17 mouse cellular contexts compared by ENCODE assay signal in genomic region chr9:101069781-101070180, GRCm38 (mm10). TPM values are rescaled to one million over a fixed set of nuclear protein-coding genes. Genes with fewer than 3 reads are reported as not detected.
DNase-seq lines count a peak whose midpoint lies in the region; ATAC-seq and TF ChIP-seq lines count a peak whose summit lies in the region.
"Had no signal": no experiment of that assay in that cellular context is flagged by ENCODE, and none has a peak within 500 bp of the region (broad histone marks: within the 10 kb centered on the region; RNA-seq: fewer than 3 reads in every experiment).

No protein-coding gene starts in this region.

- H3K4me2 ChIP-seq in liver, postnatal 0 days (ENCODE audit: low read depth, low read length): no peak overlapping the region
- no peak overlapping the region for H3K4me2 ChIP-seq in liver, embryonic 11.5 days
- H3K4me2 ChIP-seq in hindbrain, embryonic 13.5 days: no peak overlapping the region
- no peak overlapping the region for H3K4me2 ChIP-seq in hindbrain, embryonic 14.5 days (replicated peaks)
- H3K4me2 ChIP-seq: embryonic facial prominence, embryonic 12.5 days; limb, embryonic 13.5 days had no signal

- no peaks in the 10 kb centered on the region for H3K36me3 ChIP-seq in liver, postnatal 0 days (replicated peaks; ENCODE audit: insufficient read depth, low read length)
- H3K36me3 ChIP-seq in liver, embryonic 11.5 days (ENCODE audit: control insufficient read depth, insufficient read depth, low read length): no peaks in the 10 kb centered on the region
- H3K36me3 ChIP-seq in hindbrain, embryonic 13.5 days: no peaks in the 10 kb centered on the region
- H3K36me3 ChIP-seq in hindbrain, embryonic 14.5 days (replicated peaks; ENCODE audit: control insufficient read depth, insufficient read depth): no peaks in the 10 kb centered on the region
- H3K36me3 ChIP-seq: embryonic facial prominence, embryonic 12.5 days; limb, embryonic 13.5 days had no signal

- ATAC-seq in liver, postnatal 0 days: no peak
- no peak for ATAC-seq in liver, embryonic 11.5 days (replicated peaks; ENCODE audit: low FRiP score)
- ATAC-seq in hindbrain, embryonic 13.5 days (ENCODE audit: low FRiP score): no peak
- no peak for ATAC-seq in hindbrain, embryonic 14.5 days (ENCODE audit: low FRiP score)
- ATAC-seq: forebrain, embryonic 16.5 days; intestine, embryonic 16.5 days had no signal

- peak; percentile 41 for TF ChIP-seq CTCF in gastrocnemius, adult 2 months (IDR thresholded peaks at IDR 0.05)
- peak; percentile 44 for TF ChIP-seq CTCF in liver, postnatal 0 days (IDR thresholded peaks at IDR 0.05; ENCODE audit: low read depth)

- 90% methylated on average over 3 of the region's 3 CpGs for whole genome bisulfite sequencing in liver, postnatal 0 days (ENCODE audit: insufficient replicate concordance)
- 94% methylated on average over 3 of the region's 3 CpGs for WGBS in liver, embryonic 11.5 days
- 95% methylated on average over 3 of the region's 3 CpGs for WGBS in hindbrain, embryonic 13.5 days
- WGBS in hindbrain, embryonic 14.5 days: 93% methylated on average over 3 of the region's 3 CpGs

- intact Hi-C loops in gastrocnemius, adult 2 months (cut with DNase I): loop anchor here (5.0 kb wide), 1 partner anchor 427 kb away; no protein-coding TSS in a partner anchor

- no peak overlapping the region for H3K27ac ChIP-seq in gastrocnemius, adult 2 months
- H3K27ac ChIP-seq in liver, postnatal 0 days (ENCODE audit: low read depth): no peak overlapping the region
- no peak overlapping the region for H3K27ac ChIP-seq in liver, embryonic 11.5 days (ENCODE audit: low read depth, low read length)
- no peak overlapping the region for H3K27ac ChIP-seq in hindbrain, embryonic 13.5 days
- H3K27ac ChIP-seq in hindbrain, embryonic 14.5 days: no peak overlapping the region
- H3K27ac ChIP-seq: embryonic facial prominence, embryonic 12.5 days; limb, embryonic 13.5 days had no signal

- no peak for DNase-seq in gastrocnemius, adult 2 months
- DNase-seq in gastrocnemius, adult 18-20 months (ENCODE audit: low spot score): no peak
- no peak for DNase-seq in liver, postnatal 0 days
- no peak for DNase-seq in liver, embryonic 11.5 days (ENCODE audit: low spot score)
- peak; percentile 65 for DNase-seq in ES-CJ7 (ENCODE audit: low read depth, low spot score)
- DNase-seq in induced T-regulatory cell, adult 2 months (ENCODE audit: low read depth): peak; percentile 57
- DNase-seq in hindbrain, embryonic 14.5 days (ENCODE audit: low spot score): no peak
- DNase-seq: cerebellum, adult 8-10 months; heart, adult 18-20 months; lung, adult 18-20 months; midbrain, embryonic 14.5 days; thymus, postnatal 36 days had no signal

- H3K9me3 ChIP-seq in liver, postnatal 0 days (ENCODE audit: low read length): no peaks in the 10 kb centered on the region
- no peaks in the 10 kb centered on the region for H3K9me3 ChIP-seq in liver, embryonic 11.5 days (ENCODE audit: control insufficient read depth, low read length)
- 0 out of 2 replicates have a peak, but pooled peaks cover 2% of the 10 kb centered on the region for H3K9me3 ChIP-seq in hindbrain, embryonic 13.5 days
- no peaks in the 10 kb centered on the region for H3K9me3 ChIP-seq in hindbrain, embryonic 14.5 days (ENCODE audit: control insufficient read depth, low read length)
- H3K9me3 ChIP-seq: limb, embryonic 13.5 days had no signal

- no peak overlapping the region for H3K9ac ChIP-seq in liver, postnatal 0 days (replicated peaks)
- no peak overlapping the region for H3K9ac ChIP-seq in liver, embryonic 11.5 days (ENCODE audit: low read depth, low read length)
- no peak overlapping the region for H3K9ac ChIP-seq in hindbrain, embryonic 13.5 days
- no peak overlapping the region for H3K9ac ChIP-seq in hindbrain, embryonic 14.5 days
- H3K9ac ChIP-seq: embryonic facial prominence, embryonic 12.5 days; limb, embryonic 13.5 days had no signal

- H3K4me1 ChIP-seq in liver, postnatal 0 days (ENCODE audit: insufficient read depth): peaks cover 2% of the 10 kb centered on the region; the same call in 1 of the 2 replicates
- no peaks in the 10 kb centered on the region for H3K4me1 ChIP-seq in liver, embryonic 11.5 days (replicated peaks; ENCODE audit: control insufficient read depth, insufficient read depth, low read length)
- peaks cover 4% of the 10 kb centered on the region for H3K4me1 ChIP-seq in hindbrain, embryonic 13.5 days (replicated peaks)
- H3K4me1 ChIP-seq in hindbrain, embryonic 14.5 days (replicated peaks; ENCODE audit: control insufficient read depth, insufficient read depth, low read length): no peaks in the 10 kb centered on the region
- H3K4me1 ChIP-seq: embryonic facial prominence, embryonic 12.5 days had no signal

- H3K4me3 ChIP-seq in gastrocnemius, adult 2 months: no peak overlapping the region
- H3K4me3 ChIP-seq in liver, postnatal 0 days (ENCODE audit: low read depth, low read length): no peak overlapping the region
- no peak overlapping the region for H3K4me3 ChIP-seq in liver, embryonic 11.5 days (ENCODE audit: low read depth, low read length)
- no peak overlapping the region for H3K4me3 ChIP-seq in hindbrain, embryonic 13.5 days
- H3K4me3 ChIP-seq in hindbrain, embryonic 14.5 days (replicated peaks; ENCODE audit: low read length): no peak overlapping the region
- H3K4me3 ChIP-seq: embryonic facial prominence, embryonic 12.5 days; limb, embryonic 13.5 days had no signal

- no peak for TF ChIP-seq EP300 in liver, postnatal 0 days (IDR thresholded peaks at IDR 0.05; ENCODE audit: low read depth)

- no peaks in the 10 kb centered on the region for H3K27me3 ChIP-seq in liver, postnatal 0 days (ENCODE audit: insufficient read depth, low read length)
- H3K27me3 ChIP-seq in liver, embryonic 11.5 days (replicated peaks; ENCODE audit: control insufficient read depth, insufficient read depth, low read length): no peaks in the 10 kb centered on the region
- H3K27me3 ChIP-seq in hindbrain, embryonic 13.5 days: no peaks in the 10 kb centered on the region
- H3K27me3 ChIP-seq in hindbrain, embryonic 14.5 days (ENCODE audit: control insufficient read depth, insufficient read depth, low read length): no peaks in the 10 kb centered on the region
- H3K27me3 ChIP-seq: embryonic facial prominence, embryonic 12.5 days; limb, embryonic 13.5 days had no signal

RNA-seq across cellular contexts. Expression of gene Msl2, which starts 4.1 kb away (rescaled TPM):
- 10 to 100 TPM; 28.4 to 29.3 TPM for total RNA-seq in gastrocnemius, adult 2 months (2021)
- 10 to 100 TPM; 26.3 to 27.5 TPM for total RNA-seq in gastrocnemius, adult 18-20 months (2021)
- polyA plus RNA-seq in liver, postnatal 0 days (2015; fragmentation: Nextera tagmentation; extraction: Ambion mirVana): 2.2 and 2.4 TPM in 2 replicates
- 4.7 and 4.9 TPM in 2 replicates for polyA plus RNA-seq in liver, embryonic 11.5 days (2014; fragmentation: Nextera tagmentation; extraction: Ambion mirVana)
- 5.4 and 6.6 TPM in 2 replicates for polyA plus RNA-seq in hindbrain, embryonic 13.5 days (2015; fragmentation: Nextera tagmentation; extraction: Ambion mirVana)
- 6.0 and 7.8 TPM in 2 replicates for polyA plus RNA-seq in hindbrain, embryonic 14.5 days (2014; fragmentation: Nextera tagmentation; extraction: Ambion mirVana)

RNA-seq across cellular contexts. Expression of gene Pccb, which starts 35.1 kb away (rescaled TPM):
- total RNA-seq in gastrocnemius, adult 2 months (2021): 10 to 100 TPM; 56.5 to 70.8 TPM
- 10 to 100 TPM; 58.9 to 62.4 TPM for total RNA-seq in gastrocnemius, adult 18-20 months (2021)
- polyA plus RNA-seq in liver, postnatal 0 days (2015; fragmentation: Nextera tagmentation; extraction: Ambion mirVana): 14.2 and 15.6 TPM in 2 replicates
- polyA plus RNA-seq in liver, embryonic 11.5 days (2014; fragmentation: Nextera tagmentation; extraction: Ambion mirVana): 8.7 and 10.2 TPM in 2 replicates
- 22.1 and 25.3 TPM in 2 replicates for polyA plus RNA-seq in hindbrain, embryonic 13.5 days (2015; fragmentation: Nextera tagmentation; extraction: Ambion mirVana)
- polyA plus RNA-seq in hindbrain, embryonic 14.5 days (2014; fragmentation: Nextera tagmentation; extraction: Ambion mirVana): 24.2 and 24.9 TPM in 2 replicates

Comparison
In these comparisons a context has a peak if more than half of its experiments do, and no peak if none do; other contexts are left out.
1. DNase-seq: peak in ES-CJ7 (single experiment) and induced T-regulatory cell, adult 2 months (single experiment); none in gastrocnemius, adult 2 months (single experiment), gastrocnemius, adult 18-20 months (single experiment), liver, postnatal 0 days (single experiment), liver, embryonic 11.5 days (single experiment) and hindbrain, embryonic 14.5 days (single experiment).